Mouse (Mus musculus) adrenal gland, postnatal 25 days (tissue): ENCODE data around the gene Rab27a. TPM values are rescaled to one million over a fixed set of nuclear protein-coding genes. Genes with fewer than 3 reads are reported as not detected.

Experiments used
- DNase-seq: peaks from one replicate; pipeline ENCODE4 v3.0.0; 2021; ENCODE audit warnings: mixed read lengths
- long read RNA-seq: library from polyadenylated mRNA; stranded (forward); transcript quantifications from one replicate; pipeline ENCODE4 v2.0.0, GENCODE M21; 2021
- total RNA-seq: library from RNA; stranded (reverse); gene quantifications from 2 replicates; pipeline ENCODE4 v1.2.3, GENCODE M21; 2021

Rab27a gene
- total RNA-seq, result 28.5 and 47.1 TPM in 2 replicates
- long read RNA-seq, transcript Rab27a-201 (6 exons, 2,979 nt), result major isoform, 14 of 21 reads
- long read RNA-seq, partial matches to known transcripts, result 1 of 21 reads
- long read RNA-seq, other reads (novel, unspliced or antisense), result 3 of 21 reads

DNA sequence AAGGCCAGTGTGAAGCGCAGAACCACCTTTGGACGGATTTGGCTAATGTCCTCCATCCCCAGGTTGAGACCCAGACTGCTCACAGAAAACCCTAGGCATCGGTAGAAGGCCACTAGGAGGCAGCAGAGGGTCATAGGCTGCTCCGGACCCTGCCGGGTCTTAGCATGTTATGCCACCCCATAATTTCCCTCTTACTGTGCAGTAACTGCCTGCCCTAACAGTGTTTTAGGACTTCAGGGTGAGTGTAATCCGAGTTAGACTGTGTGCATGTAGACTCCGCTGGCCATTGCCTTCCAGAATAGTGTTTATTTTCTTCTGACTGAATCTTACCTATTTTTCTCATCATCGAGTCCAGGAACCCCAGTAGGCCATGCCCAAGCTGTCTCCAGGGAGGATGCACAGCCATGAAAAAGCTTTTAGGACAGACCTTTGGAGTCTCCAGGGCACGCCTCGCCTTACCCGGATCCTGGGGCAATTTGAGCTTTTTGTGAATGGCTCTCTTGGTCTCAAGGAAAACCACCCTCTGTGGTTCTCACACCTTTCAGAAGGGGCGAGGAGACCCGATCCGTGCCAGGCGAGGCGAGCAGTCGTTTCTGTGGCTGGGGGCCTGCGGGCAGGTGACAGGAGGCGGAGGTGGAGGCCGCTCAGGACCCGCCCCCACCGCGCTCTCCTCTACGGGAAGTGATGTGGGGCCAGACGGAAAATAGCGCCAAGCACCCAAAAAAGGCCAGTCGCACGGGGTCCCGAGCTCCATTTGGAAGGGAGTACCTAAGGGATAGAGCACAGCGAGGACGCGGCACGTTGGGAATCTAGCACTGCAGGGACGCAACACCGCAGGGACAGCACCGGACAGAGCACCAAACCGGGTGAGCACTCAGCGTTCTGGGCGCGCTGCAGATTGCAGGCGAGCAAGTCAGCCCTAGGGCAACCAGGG, at the start of gene Rab27a:
Gene Rab27a (plus strand): TSS at position 709 of the 934 bp plus-strand sequence.
- peak; percentile 83 for DNase-seq

- DNase-seq, result no peak
Observed at GRCm38 (mm10) chr9:72996167-72996566, 48.5 kb upstream of the Rab27a start.

GRCm38 (mm10) chr9:72996806-72997205, 47.8 kb upstream of the Rab27a start:
- DNase-seq, result no peak

- DNase-seq, result no peak
Observed at GRCm38 (mm10) chr9:73000487-73000886, 44.2 kb upstream of the Rab27a start.

- no peak for DNase-seq
Observed at GRCm38 (mm10) chr9:73001314-73002011, 43.2 kb upstream of the Rab27a start.

- DNase-seq, result peak; percentile 44
Observed at GRCm38 (mm10) chr9:73002177-73002576, 42.5 kb upstream of the Rab27a start.

DNA sequence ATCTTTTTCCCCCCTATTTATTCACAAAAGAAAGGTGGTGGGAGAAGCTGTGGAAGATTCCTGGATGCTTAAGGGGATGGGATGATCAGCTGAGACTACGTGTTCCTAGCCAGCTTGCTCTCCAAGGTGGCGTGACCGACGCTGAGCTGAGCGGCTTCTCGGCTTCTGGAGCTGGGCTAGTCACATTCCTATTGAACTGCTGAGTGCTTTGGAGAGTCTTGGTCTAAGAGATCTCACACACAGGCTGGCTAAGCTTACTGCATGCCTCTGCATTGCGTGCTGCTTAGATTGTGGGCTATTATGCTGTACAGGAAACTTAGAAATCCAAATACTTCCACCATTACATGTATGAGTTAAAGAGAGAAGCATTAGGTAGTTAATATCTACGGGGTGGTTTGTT, 40.6 kb upstream of the Rab27a start:
- DNase-seq, result no peak

DNA sequence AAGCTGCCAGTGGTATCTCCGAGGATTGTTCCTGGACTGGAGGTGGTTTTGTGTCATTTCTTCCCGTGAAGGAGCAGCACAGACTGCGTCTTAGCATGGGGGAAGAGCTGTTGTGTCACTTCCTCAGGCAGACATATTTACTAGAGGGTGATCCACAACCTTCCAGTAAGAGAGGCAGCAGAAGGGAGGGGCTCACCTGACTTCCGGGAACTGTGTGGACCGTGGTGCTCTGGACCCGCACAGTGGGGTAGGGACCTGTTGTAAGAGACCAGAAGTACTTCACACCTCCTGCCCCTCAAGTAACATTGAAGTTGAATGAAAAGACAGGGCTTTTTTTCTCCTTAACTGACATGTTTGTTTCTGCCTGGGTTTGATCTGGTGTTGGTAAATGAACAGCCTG, 39.5 kb upstream of the Rab27a start:
- DNase-seq, result no peak

DNA sequence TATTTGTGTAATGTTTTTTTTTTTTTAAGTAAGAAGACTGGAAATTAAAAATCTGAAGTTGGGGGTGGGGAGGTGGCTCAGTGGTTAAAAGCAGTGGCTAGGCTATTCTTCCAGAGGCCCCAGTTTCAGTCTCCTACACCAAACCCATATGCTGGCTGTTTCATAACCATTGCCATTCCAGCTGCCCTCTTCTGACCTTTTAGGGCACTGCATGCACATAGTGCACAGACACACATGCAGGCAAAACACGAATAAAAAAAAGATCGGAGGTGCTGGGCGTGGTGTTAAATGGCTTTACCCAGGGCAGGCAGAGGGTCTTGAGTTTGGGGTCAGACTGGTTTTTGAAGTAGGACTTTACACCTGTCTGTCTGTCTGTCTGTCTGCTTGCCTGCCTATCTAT, 38.5 kb upstream of the Rab27a start:
- DNase-seq, result no peak

DNA sequence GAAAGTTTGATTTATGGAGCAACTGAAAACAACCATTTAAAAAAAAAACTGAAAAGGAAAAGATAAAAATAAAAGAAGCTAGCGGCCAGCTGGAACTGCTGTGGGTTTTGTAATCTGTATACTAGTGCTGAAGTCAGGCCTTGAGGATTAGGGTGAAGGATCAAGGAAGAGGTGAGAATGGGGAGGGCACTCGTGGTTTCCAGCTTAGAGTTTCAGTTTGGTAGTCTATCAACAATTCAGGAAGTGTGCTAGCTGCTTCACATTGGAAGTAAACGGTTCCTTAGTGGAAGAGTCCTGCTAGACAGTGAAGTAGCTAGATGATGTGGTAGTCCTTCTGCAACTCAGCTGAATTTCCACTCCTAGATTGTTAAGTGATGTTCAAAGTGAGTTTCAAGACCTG, 36.3 kb upstream of the Rab27a start:
- DNase-seq, result no peak

DNA sequence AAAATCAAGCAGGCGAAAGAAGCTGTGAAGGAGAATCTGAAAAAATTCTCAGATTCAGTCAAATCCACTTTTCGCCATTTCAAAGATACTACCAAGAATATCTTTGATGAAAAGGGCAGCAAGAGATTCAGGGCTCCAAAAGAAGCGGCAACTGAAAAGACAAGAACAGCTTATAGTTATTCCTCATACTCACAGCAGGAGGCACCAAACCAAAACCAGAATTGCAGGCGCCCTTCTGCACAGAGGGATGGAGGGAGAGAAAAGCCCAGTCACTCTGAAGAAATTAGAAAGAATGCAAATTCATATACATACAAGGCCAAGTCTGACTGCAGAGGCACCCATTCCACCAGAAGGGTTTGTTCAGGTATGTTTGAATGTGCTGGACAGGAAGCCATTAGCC, 32.0 kb upstream of the Rab27a start:
- no peak for DNase-seq

GRCm38 (mm10) chr9:73014724-73015123, 29.9 kb upstream of the Rab27a start:
- no peak for DNase-seq

DNA sequence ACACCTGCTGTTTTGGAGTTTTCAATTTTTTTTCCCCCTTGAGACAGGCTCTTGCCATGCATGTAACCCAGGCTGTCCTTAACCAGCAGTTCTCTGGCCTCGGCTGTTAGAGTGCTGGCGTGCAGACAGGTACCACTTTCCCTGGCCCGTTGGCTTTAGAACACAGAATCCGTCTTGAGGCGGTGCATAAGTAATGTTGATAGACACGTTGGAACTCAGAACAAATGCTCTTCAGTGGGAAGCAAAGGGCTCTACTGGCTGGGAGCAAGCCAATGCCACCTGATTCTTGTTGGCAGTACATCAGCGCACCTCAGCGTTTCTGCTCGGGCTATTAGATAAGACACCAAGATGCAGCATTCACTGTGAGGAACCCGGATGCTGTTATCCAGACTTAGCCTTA, 24.8 kb upstream of the Rab27a start:
- DNase-seq, result no peak

DNA sequence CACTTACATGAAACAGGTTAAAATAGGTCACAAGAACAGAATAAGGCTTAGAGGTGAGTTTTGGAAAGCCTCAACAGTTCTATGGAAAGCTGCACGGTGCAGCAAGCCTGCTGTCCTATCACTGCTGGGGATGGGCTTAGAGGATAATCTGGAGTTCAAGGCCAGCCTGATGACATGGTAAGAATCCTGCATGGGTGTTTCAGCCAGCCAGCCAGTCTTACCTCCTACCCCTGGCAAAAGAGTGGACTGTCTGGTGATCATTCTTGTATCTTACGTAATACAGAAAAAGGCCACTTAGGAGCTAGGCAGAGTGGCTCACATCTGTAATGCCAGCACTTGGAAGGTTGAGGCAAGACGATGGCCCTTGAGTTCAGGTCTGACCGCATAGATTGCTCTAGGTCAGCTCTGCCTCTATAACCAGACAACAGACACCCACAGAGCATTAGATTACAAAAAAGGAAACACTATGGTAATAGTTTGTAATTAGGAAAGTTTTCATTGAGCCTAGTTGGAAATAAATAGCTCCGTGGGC, 24.0 kb upstream of the Rab27a start:
- no peak for DNase-seq

GRCm38 (mm10) chr9:73025818-73026636, 18.6 kb upstream of the Rab27a start:
- no peak for DNase-seq

- DNase-seq, result no peak
Observed at GRCm38 (mm10) chr9:73030443-73030842, 14.2 kb upstream of the Rab27a start.

- DNase-seq, result no peak
Observed at GRCm38 (mm10) chr9:73031421-73031820, 13.2 kb upstream of the Rab27a start.

- DNase-seq, result no peak
Observed at GRCm38 (mm10) chr9:73033406-73033805, 11.2 kb upstream of the Rab27a start.

DNA sequence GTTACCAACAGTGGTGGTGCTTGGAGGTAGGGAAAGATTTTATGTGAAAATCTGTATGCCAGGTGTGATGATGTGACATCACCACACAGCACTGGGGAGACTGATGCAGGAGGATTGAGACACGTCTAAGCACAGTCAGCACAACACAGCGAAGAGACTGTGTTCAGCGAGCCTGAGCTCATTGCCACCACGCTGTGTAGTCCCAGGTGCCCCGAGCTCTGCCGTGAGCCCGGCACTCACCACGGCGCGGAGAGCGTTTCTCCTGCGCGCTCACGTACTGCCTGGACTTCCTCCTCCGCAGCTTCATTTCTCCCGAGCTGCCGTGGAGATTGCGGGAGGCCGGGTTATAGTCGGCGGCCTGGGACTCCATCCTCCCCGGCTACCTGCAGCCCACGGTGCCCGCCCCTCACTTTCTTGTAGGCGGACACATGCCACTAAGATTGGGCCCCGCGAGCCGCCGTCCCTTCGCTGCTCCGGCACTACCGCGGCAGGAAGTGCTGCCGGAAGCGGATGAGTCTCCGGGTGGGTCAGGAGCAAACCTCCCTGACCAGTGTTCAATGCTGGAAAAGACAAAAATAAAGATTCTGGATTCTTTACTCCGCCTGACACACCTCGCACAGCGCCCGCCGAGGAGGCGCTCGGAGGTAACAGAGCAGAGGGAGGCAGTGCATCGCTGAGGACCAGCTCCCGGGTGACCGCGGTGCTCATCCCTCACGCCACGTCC, 5.3 kb upstream of the Rab27a start:
- DNase-seq, result peak; percentile 95

GRCm38 (mm10) chr9:73040080-73040479, 4.6 kb upstream of the Rab27a start, which contains the start of gene Pigb:
TSS of gene Pigb (minus strand) at chr9:73040378.
- no peak for DNase-seq

DNA sequence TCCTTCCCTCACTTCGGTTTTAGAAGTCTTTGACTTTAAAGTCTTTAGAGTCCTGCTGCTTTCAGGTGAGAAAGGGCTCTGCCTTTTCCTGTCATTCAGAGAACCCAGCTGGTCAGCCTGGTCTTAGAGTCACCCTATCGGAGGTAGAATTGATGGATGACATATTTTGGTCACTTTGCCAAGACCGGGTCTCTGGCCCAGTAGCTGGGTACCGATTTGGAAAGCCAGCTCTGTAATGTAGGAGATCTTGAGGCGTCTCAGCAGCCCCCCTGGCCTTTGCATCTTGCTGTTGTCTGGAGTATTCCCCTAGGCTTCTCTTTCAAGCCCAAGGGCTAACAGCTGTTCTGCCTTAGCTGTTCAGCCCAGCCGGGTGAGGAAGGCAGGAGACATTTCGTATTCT, 550 bp downstream of the Rab27a start:
- DNase-seq, result no peak
